In the genomic region with DNA sequence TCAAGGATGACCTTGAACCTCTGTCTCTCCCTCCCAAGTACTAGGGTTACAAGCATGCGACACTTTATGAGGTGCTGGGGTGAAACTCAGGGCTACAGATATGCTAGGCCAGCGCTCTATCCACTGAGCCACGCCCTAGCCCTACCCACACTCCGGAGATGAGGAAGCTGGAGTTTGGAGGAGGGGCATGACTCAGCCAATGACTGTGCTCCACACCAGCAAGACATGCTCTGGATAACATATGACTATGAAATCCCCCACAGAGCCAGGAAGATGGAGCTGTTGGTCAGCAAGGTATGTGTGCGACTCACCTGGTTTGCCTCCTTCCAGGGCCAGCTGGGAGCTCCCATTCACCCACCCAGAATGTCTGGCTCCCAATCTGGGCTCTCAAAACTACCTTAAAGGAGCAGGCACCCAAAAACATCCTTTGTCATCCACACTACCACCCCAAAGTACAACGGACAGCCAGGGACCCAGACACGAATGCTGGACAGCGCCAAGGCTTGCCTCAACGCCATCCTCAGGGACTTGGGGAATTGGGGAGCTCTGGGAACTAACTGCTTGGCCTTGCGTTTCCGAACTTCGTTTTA, we compare ENCODE assay signal across 8 mouse cellular contexts. TPM values are rescaled to one million over a fixed set of nuclear protein-coding genes. Genes with fewer than 3 reads are reported as not detected.
A peak's percentile ranks its signal among the peaks of the same experiment; 100 is the strongest.
DNase-seq lines count a peak whose midpoint lies in the region; ATAC-seq lines count a peak whose summit lies in the region.

No protein-coding gene starts in this region.

- H3K9me3 ChIP-seq in forebrain, embryonic 16.5 days (ENCODE audit: control insufficient read depth, low read length), result no peaks in the 10 kb centered on the region
- H3K9me3 ChIP-seq in intestine, embryonic 14.5 days (ENCODE audit: control insufficient read depth, low read length), result no peaks in the 10 kb centered on the region

- 0 out of 2 replicates have a peak overlapping the region, but pooled peaks have one; percentile 9 for H3K9ac ChIP-seq in forebrain, embryonic 16.5 days (replicated peaks; ENCODE audit: low read depth, low read length)
- H3K9ac ChIP-seq in intestine, embryonic 14.5 days (ENCODE audit: low read length), result no peak overlapping the region; the same call in 1 of the 2 replicates

- peak; percentile 73 to 86 for DNase-seq in heart, adult 18-20 months
- DNase-seq in heart, postnatal 10 days, result no peak
- DNase-seq in adrenal gland, adult 2 months, result peak; percentile 84
- no peak for DNase-seq in intestine, embryonic 14.5 days (ENCODE audit: low spot score)
- no peak for DNase-seq in left cerebral cortex, adult 18-20 months (ENCODE audit: low spot score in 2 of 2)

- H3K4me1 ChIP-seq in forebrain, embryonic 16.5 days (replicated peaks; ENCODE audit: control insufficient read depth, insufficient read depth, low read length), result peaks cover 11% of the 10 kb centered on the region
- peaks cover 14% of the 10 kb centered on the region for H3K4me1 ChIP-seq in intestine, embryonic 14.5 days (replicated peaks; ENCODE audit: control insufficient read depth, insufficient read depth, low read length)

- ATAC-seq in forebrain, embryonic 16.5 days, result peak; percentile 24; the same call in 1 of the 2 replicates
- peak; percentile 41 for ATAC-seq in intestine, embryonic 14.5 days (replicated peaks; ENCODE audit: low FRiP score, low TSS enrichment, low read depth)
- ATAC-seq in inflammation-experienced regulatory T-cells, adult 6 months, result no peak

- H3K4me3 ChIP-seq in forebrain, embryonic 16.5 days (replicated peaks; ENCODE audit: low read length), result peak overlapping the region; percentile 40
- H3K4me3 ChIP-seq in intestine, embryonic 14.5 days (ENCODE audit: low read depth, low read length), result peak overlapping the region; percentile 15; the same call in 1 of the 2 replicates
- peak overlapping the region; percentile 71 for H3K4me3 ChIP-seq in macrophage (ENCODE audit: inconsistent target)

- H3K27ac ChIP-seq in forebrain, embryonic 16.5 days (ENCODE audit: low read length), result no peak overlapping the region
- peak overlapping the region; percentile 54; the same call in 1 of the 2 replicates for H3K27ac ChIP-seq in intestine, embryonic 14.5 days (ENCODE audit: low read depth)
- peak overlapping the region; percentile 93 for H3K27ac ChIP-seq in macrophage

- no peaks in the 10 kb centered on the region for H3K27me3 ChIP-seq in forebrain, embryonic 16.5 days (replicated peaks; ENCODE audit: control insufficient read depth, insufficient read depth, low read length)
- H3K27me3 ChIP-seq in intestine, embryonic 14.5 days (replicated peaks; ENCODE audit: control insufficient read depth, insufficient read depth, low read length), result no peaks in the 10 kb centered on the region

- H3K4me2 ChIP-seq in forebrain, embryonic 16.5 days (ENCODE audit: low read length), result peak overlapping the region; percentile 68
- H3K4me2 ChIP-seq in intestine, embryonic 14.5 days (ENCODE audit: low read length), result peak overlapping the region; percentile 60

- intact Hi-C loops in heart, postnatal 10 days (cut with DNase I), result no loop called here

- H3K36me3 ChIP-seq in forebrain, embryonic 16.5 days (ENCODE audit: control insufficient read depth, insufficient read depth), result no peaks in the 10 kb centered on the region
- no peaks in the 10 kb centered on the region for H3K36me3 ChIP-seq in intestine, embryonic 14.5 days (ENCODE audit: control insufficient read depth, insufficient read depth, low read length)
- H3K36me3 ChIP-seq in macrophage (ENCODE audit: inconsistent target), result no peaks in the 10 kb centered on the region

- WGBS in forebrain, embryonic 16.5 days, result 30% methylated on average over 12 of the region's 12 CpGs
- 33% methylated on average over 12 of the region's 12 CpGs for WGBS in intestine, embryonic 14.5 days
- 11% methylated on average over 12 of the region's 12 CpGs for WGBS in macrophage (ENCODE audit: missing documents)

- no peaks in the 10 kb centered on the region for H3K79me2 ChIP-seq in macrophage (ENCODE audit: inconsistent target)

RNA-seq across cellular contexts. Expression of gene Ptges, which starts 0.7 kb away (rescaled TPM):
- total RNA-seq in heart, adult 18-20 months (2021), result 1 to 10 TPM; 1.5 to 2.6 TPM
- 1 to 10 TPM; 1.1 to 2.3 TPM for total RNA-seq in heart, postnatal 10 days (2021)
- 10 to 100 TPM; 25.4 to 34.1 TPM for total RNA-seq in adrenal gland, adult 2 months (2021)
- polyA plus RNA-seq in adrenal gland, adult 2 months (2012; rRNA removed), result 37.9 and 73.5 TPM in 2 replicates
- polyA plus RNA-seq in forebrain, embryonic 16.5 days (2015; fragmentation: Nextera tagmentation; extraction: Ambion mirVana), result 3.3 and 4.4 TPM in 2 replicates
- 3.7 and 4.5 TPM in 2 replicates for polyA plus RNA-seq in intestine, embryonic 14.5 days (2014; fragmentation: Nextera tagmentation; extraction: Ambion mirVana)
- total RNA-seq in macrophage (2018; cell fraction: chromatin; rRNA removed), result 10 to 100 TPM in 10 of 26 experiments, 1 to 10 TPM in 16; 2.3 to 35.4 (median 8.3) TPM
- 10 to 100 TPM in 12 of 26 experiments, 1 to 10 TPM in 4, under 1 TPM in 10; 0.28 to 26.3 (median 7.3) TPM for total RNA-seq in macrophage (2018; cell fraction: cytosol; rRNA removed)
- total RNA-seq in macrophage (2018; cell fraction: nucleus; rRNA removed), result 10 to 100 TPM in 13 of 26 experiments, 1 to 10 TPM in 13; 1.6 to 58.0 (median 10.4) TPM
- 0.59 to 0.80 TPM (median 0.68 TPM) in 3 replicates for polyA plus RNA-seq in macrophage (2018)
- not detected for polyA plus RNA-seq in inflammation-experienced regulatory T-cells, adult 6 months (2017; shearing (Covaris generic))
- total RNA-seq in left cerebral cortex, adult 18-20 months (2021), result 1 to 10 TPM; 7.1 to 9.8 TPM

RNA-seq across cellular contexts. Expression of gene Tor1b, which starts 23.8 kb away (rescaled TPM):
- 10 to 100 TPM; 25.2 to 29.1 TPM for total RNA-seq in heart, adult 18-20 months (2021)
- 10 to 100 TPM; 29.3 to 34.0 TPM for total RNA-seq in heart, postnatal 10 days (2021)
- 10 to 100 TPM; 49.6 to 51.2 TPM for total RNA-seq in adrenal gland, adult 2 months (2021)
- polyA plus RNA-seq in adrenal gland, adult 2 months (2012; rRNA removed), result 61.7 and 81.7 TPM in 2 replicates
- polyA plus RNA-seq in forebrain, embryonic 16.5 days (2015; fragmentation: Nextera tagmentation; extraction: Ambion mirVana), result 21.3 and 25.3 TPM in 2 replicates
- polyA plus RNA-seq in intestine, embryonic 14.5 days (2014; fragmentation: Nextera tagmentation; extraction: Ambion mirVana), result 29.1 and 32.0 TPM in 2 replicates
- total RNA-seq in macrophage (2018; cell fraction: chromatin; rRNA removed), result 10 to 100 TPM; 15.1 to 39.8 (median 28.1) TPM
- 10 to 100 TPM; 15.7 to 34.4 (median 24.2) TPM for total RNA-seq in macrophage (2018; cell fraction: cytosol; rRNA removed)
- 10 to 100 TPM; 24.7 to 60.3 (median 38.2) TPM for total RNA-seq in macrophage (2018; cell fraction: nucleus; rRNA removed)
- 10.8 to 29.9 TPM (median 25.4 TPM) in 3 replicates for polyA plus RNA-seq in macrophage (2018)
- 10 to 100 TPM; 15.6 to 26.9 (median 22.2) TPM for polyA plus RNA-seq in inflammation-experienced regulatory T-cells, adult 6 months (2017; shearing (Covaris generic))
- total RNA-seq in left cerebral cortex, adult 18-20 months (2021), result 10 to 100 TPM; 27.4 to 30.2 TPM

RNA-seq across cellular contexts. Expression of gene Tor1a, which starts 38.7 kb away (rescaled TPM):
- 10 to 100 TPM in 1 of 2 experiments, 1 to 10 TPM in 1; 8.8 to 10.3 TPM for total RNA-seq in heart, adult 18-20 months (2021)
- 10 to 100 TPM; 18.9 to 20.7 TPM for total RNA-seq in heart, postnatal 10 days (2021)
- 10 to 100 TPM; 33.5 to 37.5 TPM for total RNA-seq in adrenal gland, adult 2 months (2021)
- polyA plus RNA-seq in adrenal gland, adult 2 months (2012; rRNA removed), result 57.0 and 60.9 TPM in 2 replicates
- 105 and 108 TPM in 2 replicates for polyA plus RNA-seq in forebrain, embryonic 16.5 days (2015; fragmentation: Nextera tagmentation; extraction: Ambion mirVana)
- polyA plus RNA-seq in intestine, embryonic 14.5 days (2014; fragmentation: Nextera tagmentation; extraction: Ambion mirVana), result 69.4 and 69.6 TPM in 2 replicates
- total RNA-seq in macrophage (2018; cell fraction: chromatin; rRNA removed), result 10 to 100 TPM; 21.9 to 72.0 (median 42.5) TPM
- 10 to 100 TPM; 23.3 to 54.9 (median 39.8) TPM for total RNA-seq in macrophage (2018; cell fraction: cytosol; rRNA removed)
- total RNA-seq in macrophage (2018; cell fraction: nucleus; rRNA removed), result 10 to 100 TPM; 21.4 to 66.4 (median 40.2) TPM
- polyA plus RNA-seq in macrophage (2018), result 34.9 to 50.0 TPM (median 42.9 TPM) in 3 replicates
- 10 to 100 TPM; 60.5 to 73.3 (median 72.6) TPM for polyA plus RNA-seq in inflammation-experienced regulatory T-cells, adult 6 months (2017; shearing (Covaris generic))
- total RNA-seq in left cerebral cortex, adult 18-20 months (2021), result 10 to 100 TPM; 37.3 to 40.0 TPM

RNA-seq across cellular contexts. Expression of gene BC005624, which starts 53.0 kb away (rescaled TPM):
- 10 to 100 TPM; 19.4 to 22.9 TPM for total RNA-seq in heart, adult 18-20 months (2021)
- total RNA-seq in heart, postnatal 10 days (2021), result 10 to 100 TPM; 19.2 to 19.9 TPM
- total RNA-seq in adrenal gland, adult 2 months (2021), result 10 to 100 TPM; 45.3 to 50.7 TPM
- 5.6 and 7.8 TPM in 2 replicates for polyA plus RNA-seq in adrenal gland, adult 2 months (2012; rRNA removed)
- 83.9 and 93.5 TPM in 2 replicates for polyA plus RNA-seq in forebrain, embryonic 16.5 days (2015; fragmentation: Nextera tagmentation; extraction: Ambion mirVana)
- 45.3 and 51.6 TPM in 2 replicates for polyA plus RNA-seq in intestine, embryonic 14.5 days (2014; fragmentation: Nextera tagmentation; extraction: Ambion mirVana)
- 100 to 1,000 TPM in 13 of 26 experiments, 10 to 100 TPM in 13; 50.0 to 129 (median 100.0) TPM for total RNA-seq in macrophage (2018; cell fraction: chromatin; rRNA removed)
- 10 to 100 TPM; 39.3 to 60.5 (median 47.8) TPM for total RNA-seq in macrophage (2018; cell fraction: cytosol; rRNA removed)
- 10 to 100 TPM; 41.7 to 86.9 (median 58.1) TPM for total RNA-seq in macrophage (2018; cell fraction: nucleus; rRNA removed)
- 50.3 to 111 TPM (median 71.9 TPM) in 3 replicates for polyA plus RNA-seq in macrophage (2018)
- polyA plus RNA-seq in inflammation-experienced regulatory T-cells, adult 6 months (2017; shearing (Covaris generic)), result 100 to 1,000 TPM in 1 of 3 experiments, 10 to 100 TPM in 2; 67.1 to 103 (median 93.7) TPM
- total RNA-seq in left cerebral cortex, adult 18-20 months (2021), result 10 to 100 TPM; 68.6 to 71.2 TPM

RNA-seq across cellular contexts. Expression of gene Usp20, which starts 53.1 kb away (rescaled TPM):
- 10 to 100 TPM; 50.1 to 53.8 TPM for total RNA-seq in heart, adult 18-20 months (2021)
- total RNA-seq in heart, postnatal 10 days (2021), result 10 to 100 TPM; 58.5 to 61.1 TPM
- 10 to 100 TPM; 24.2 to 38.1 TPM for total RNA-seq in adrenal gland, adult 2 months (2021)
- 21.1 and 32.9 TPM in 2 replicates for polyA plus RNA-seq in adrenal gland, adult 2 months (2012; rRNA removed)
- polyA plus RNA-seq in forebrain, embryonic 16.5 days (2015; fragmentation: Nextera tagmentation; extraction: Ambion mirVana), result 37.6 and 48.8 TPM in 2 replicates
- polyA plus RNA-seq in intestine, embryonic 14.5 days (2014; fragmentation: Nextera tagmentation; extraction: Ambion mirVana), result 11.1 and 15.4 TPM in 2 replicates
- 10 to 100 TPM in 19 of 26 experiments, 1 to 10 TPM in 7; 3.5 to 47.7 (median 21.2) TPM for total RNA-seq in macrophage (2018; cell fraction: chromatin; rRNA removed)
- total RNA-seq in macrophage (2018; cell fraction: cytosol; rRNA removed), result 1 to 10 TPM; 2.4 to 6.9 (median 4.7) TPM
- 10 to 100 TPM in 13 of 26 experiments, 1 to 10 TPM in 13; 2.6 to 22.3 (median 10.0) TPM for total RNA-seq in macrophage (2018; cell fraction: nucleus; rRNA removed)
- polyA plus RNA-seq in macrophage (2018), result 2.9 to 4.6 TPM (median 3.1 TPM) in 3 replicates
- 10 to 100 TPM; 11.9 to 27.4 (median 16.7) TPM for polyA plus RNA-seq in inflammation-experienced regulatory T-cells, adult 6 months (2017; shearing (Covaris generic))
- 10 to 100 TPM; 69.2 to 81.8 TPM for total RNA-seq in left cerebral cortex, adult 18-20 months (2021)

Comparison
In these comparisons a context has a peak if more than half of its experiments do, and no peak if none do; other contexts are left out.
1. DNase-seq: peak in heart, adult 18-20 months (2 of 2) and adrenal gland, adult 2 months (single experiment); none in heart, postnatal 10 days (0 of 2), intestine, embryonic 14.5 days (single experiment) and left cerebral cortex, adult 18-20 months (0 of 2).
2. H3K4me3 ChIP-seq: peak in every context shown above with its lines; median percentile 71 in macrophage; 40 in forebrain, embryonic 16.5 days; 15 in intestine, embryonic 14.5 days.